Mouse (Mus musculus): ENCODE measurements around the gene Xpo5. TPM values are rescaled to one million over a fixed set of nuclear protein-coding genes. Genes with fewer than 3 reads are reported as not detected.

Xpo5 gene
- polyA plus RNA-seq, 1 experiment from 2014 or later, result 40.5 TPM

DNA sequence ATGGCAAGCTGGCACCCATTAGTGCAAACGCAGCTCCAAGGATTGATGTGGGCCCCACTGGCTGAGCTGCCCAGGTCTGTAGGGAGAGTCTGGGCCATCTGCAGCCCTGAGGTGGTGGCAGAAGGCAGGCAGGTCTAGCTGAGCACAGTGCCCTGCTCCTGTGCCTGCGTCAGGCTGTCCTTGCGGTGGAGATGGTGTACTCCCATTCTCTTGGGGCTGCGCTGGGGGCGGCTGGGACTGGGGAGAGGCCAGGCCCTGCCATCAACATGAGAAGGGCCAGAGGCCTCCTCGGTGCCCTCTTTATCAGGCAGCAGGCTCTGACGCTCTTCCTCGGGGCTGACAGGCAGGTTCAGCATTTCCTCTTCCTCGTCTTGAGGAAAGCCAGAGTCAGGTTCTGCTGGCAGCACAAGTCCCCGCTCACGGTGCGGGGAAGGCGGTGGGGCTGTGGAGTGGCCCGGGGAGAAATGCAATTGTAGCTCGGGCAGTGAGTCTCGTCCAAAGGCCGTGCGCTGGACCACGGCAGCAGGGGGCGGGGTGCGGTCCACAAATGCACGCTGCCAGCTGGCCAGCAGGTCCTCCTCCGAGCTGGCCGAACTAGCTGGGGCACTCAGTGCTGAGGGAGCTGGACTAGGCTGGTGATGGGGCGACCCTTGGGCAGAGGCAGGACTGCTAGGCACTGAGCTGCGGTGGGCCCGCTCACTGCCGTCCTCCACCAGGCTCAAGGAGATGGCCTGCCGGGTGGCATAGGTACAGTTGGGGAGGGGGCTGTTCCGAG is 55.9 kb downstream of the Xpo5 start:
- Histone ChIP-seq H3K27ac (ENCODE audit: low read depth, low read length) (no peak overlapping the region), H3K4me1 (ENCODE audit: control insufficient read depth, insufficient read depth, low read length) (peaks cover 10% of the 10 kb centered on the region; the same call in 1 of the 2 replicates), H3K9ac (replicated peaks; ENCODE audit: low read depth, low read length) (no peak overlapping the region), H3K9me3 (ENCODE audit: control insufficient read depth, low read length) (no peaks in the 10 kb centered on the region), H3K36me3 (ENCODE audit: control insufficient read depth, insufficient read depth, low read length) (peaks cover 31% of the 10 kb centered on the region), H3K4me3 (ENCODE audit: low read depth, low read length) (no peak overlapping the region), H3K4me2 (ENCODE audit: low read depth, low read length) (no peak overlapping the region), H3K27me3 (ENCODE audit: control insufficient read depth, insufficient read depth, low read length) (no peaks in the 10 kb centered on the region)
- no peak for ATAC-seq (ENCODE audit: low read depth)
- 87% methylated on average over 30 of the region's 30 CpGs for WGBS

DNA sequence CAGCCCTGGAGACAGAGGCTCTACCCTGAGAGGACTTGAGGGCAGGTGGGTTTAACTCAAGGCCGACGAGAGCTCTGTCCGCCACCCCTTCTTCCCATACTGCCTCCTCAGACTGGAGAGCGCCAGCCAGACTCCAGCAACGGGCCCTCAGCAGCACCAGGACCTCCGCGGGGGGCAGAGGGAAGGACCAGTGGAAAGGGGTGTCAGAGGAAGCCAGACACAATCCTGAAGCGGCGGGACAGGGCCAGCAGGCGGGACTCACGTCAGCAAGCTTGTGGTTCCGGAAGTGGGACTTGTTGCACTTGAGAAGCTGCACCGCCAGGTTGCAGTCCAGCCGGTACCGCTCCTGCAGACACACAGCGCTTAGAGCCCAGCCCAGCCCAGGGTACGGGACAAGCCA is 57.1 kb downstream of the Xpo5 start:
- no peak for ATAC-seq (ENCODE audit: low read depth)
- Histone ChIP-seq H3K9me3 (ENCODE audit: control insufficient read depth, low read length) (no peaks in the 10 kb centered on the region), H3K27ac (ENCODE audit: low read depth, low read length) (no peak overlapping the region), H3K4me1 (ENCODE audit: control insufficient read depth, insufficient read depth, low read length) (peaks cover 8% of the 10 kb centered on the region; the same call in 1 of the 2 replicates), H3K9ac (replicated peaks; ENCODE audit: low read depth, low read length) (no peak overlapping the region), H3K27me3 (ENCODE audit: control insufficient read depth, insufficient read depth, low read length) (no peaks in the 10 kb centered on the region), H3K4me3 (ENCODE audit: low read depth, low read length) (no peak overlapping the region), H3K4me2 (ENCODE audit: low read depth, low read length) (no peak overlapping the region), H3K36me3 (ENCODE audit: control insufficient read depth, insufficient read depth, low read length) (peaks cover 33% of the 10 kb centered on the region)
- 92% methylated on average over 17 of the region's 17 CpGs for WGBS

DNA sequence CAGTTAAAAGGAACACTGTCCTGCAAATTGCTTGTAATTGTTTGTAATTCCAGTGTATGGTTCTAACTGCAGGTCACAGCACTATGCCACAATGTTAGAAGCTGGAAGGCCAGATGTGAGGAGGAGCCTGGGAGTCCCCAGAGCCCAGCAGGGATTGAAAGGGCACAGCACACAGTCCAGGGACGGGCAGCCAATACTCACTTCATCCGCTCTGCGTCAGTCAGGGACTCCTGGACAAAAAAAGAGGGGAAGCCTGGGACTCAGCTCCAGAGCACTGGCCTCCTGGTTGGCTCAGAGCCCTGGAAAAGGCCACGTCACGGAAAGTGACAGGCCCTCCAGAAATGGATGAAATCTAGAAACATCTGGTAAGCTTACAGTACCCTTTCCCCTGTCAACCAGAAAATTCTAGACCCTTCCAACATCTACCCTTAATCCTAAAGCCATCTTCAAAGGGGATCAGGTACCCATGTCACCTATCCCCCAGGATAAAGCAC is 59.7 kb downstream of the Xpo5 start:
- no peak overlapping the region for H3K27ac ChIP-seq (ENCODE audit: low read depth, low read length)
- ATAC-seq (ENCODE audit: low read depth), result no peak
- H3K9me3 ChIP-seq (ENCODE audit: control insufficient read depth, low read length), result no peaks in the 10 kb centered on the region
- no peaks in the 10 kb centered on the region for H3K27me3 ChIP-seq (ENCODE audit: control insufficient read depth, insufficient read depth, low read length)
- 99% methylated on average over 5 of the region's 5 CpGs for WGBS
- H3K4me2 ChIP-seq (ENCODE audit: low read depth, low read length), result no peak overlapping the region
- no peak overlapping the region for H3K4me3 ChIP-seq (ENCODE audit: low read depth, low read length)
- H3K36me3 ChIP-seq (ENCODE audit: control insufficient read depth, insufficient read depth, low read length), result peaks cover 36% of the 10 kb centered on the region
- H3K9ac ChIP-seq (replicated peaks; ENCODE audit: low read depth, low read length), result no peak overlapping the region
- no peaks in the 10 kb centered on the region for H3K4me1 ChIP-seq (ENCODE audit: control insufficient read depth, insufficient read depth, low read length)

DNA sequence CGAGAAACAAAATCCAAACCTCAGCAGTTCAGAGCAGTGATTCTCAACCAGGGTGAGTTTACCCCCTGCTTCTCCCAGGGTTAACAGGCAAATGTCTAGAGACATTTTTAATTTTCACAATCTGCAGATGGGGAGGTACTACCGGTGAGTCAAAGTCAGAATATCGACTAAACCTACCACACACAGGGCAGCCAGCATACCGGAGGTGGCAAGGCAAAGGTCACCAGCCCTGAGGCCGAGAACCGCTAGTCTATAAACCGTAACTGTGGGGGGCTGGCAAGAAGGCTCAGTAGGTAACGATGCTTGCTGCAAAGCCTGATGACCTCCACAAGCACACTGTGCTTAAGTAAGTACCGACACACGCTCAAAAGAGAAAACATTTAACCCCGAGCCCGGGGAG is 62.9 kb downstream of the Xpo5 start:
- peak; percentile 12; the same call in 1 of the 2 replicates for ATAC-seq (ENCODE audit: low read depth)
- Histone ChIP-seq H3K4me2 (ENCODE audit: low read depth, low read length) (no peak overlapping the region), H3K27ac (ENCODE audit: low read depth, low read length) (no peak overlapping the region), H3K27me3 (ENCODE audit: control insufficient read depth, insufficient read depth, low read length) (no peaks in the 10 kb centered on the region), H3K9ac (replicated peaks; ENCODE audit: low read depth, low read length) (no peak overlapping the region), H3K4me3 (ENCODE audit: low read depth, low read length) (no peak overlapping the region), H3K4me1 (ENCODE audit: control insufficient read depth, insufficient read depth, low read length) (no peaks in the 10 kb centered on the region), H3K36me3 (ENCODE audit: control insufficient read depth, insufficient read depth, low read length) (peaks cover 32% of the 10 kb centered on the region), H3K9me3 (ENCODE audit: control insufficient read depth, low read length) (no peaks in the 10 kb centered on the region)
- 91% methylated on average over 12 of the region's 12 CpGs for WGBS

DNA sequence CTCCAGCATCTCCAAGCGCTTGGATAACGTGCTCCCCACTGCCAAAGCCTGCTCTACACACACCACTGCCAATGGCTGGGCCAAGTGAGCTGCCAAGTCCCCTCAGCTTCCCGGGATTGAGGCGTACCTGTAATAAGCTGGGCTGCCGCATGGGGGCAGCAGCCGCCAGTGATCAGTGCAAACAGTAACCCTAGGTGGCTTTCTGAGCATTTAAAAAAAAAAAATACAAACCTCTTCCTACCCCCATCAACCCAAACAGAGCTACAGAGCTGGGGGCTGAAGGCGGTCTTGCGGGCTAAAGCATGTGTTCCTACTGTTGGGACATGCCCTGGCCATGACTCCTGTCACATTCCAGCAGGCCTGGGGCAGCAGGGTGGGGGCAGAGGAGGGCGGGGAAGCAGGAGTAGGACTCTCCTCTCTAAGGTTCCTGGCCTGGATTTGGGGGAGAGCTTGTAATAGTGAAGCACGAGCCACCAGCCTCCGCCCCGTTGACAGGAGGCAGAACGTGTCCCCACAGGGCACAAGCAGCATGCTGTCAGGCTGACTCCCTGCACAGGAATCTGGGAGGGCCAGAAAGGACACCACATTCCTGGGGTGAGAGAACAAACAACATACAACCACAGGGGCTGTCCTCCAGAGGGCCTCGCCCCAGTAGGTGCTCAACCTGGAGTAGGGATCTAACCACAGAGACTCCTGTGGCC is 63.5 kb downstream of the Xpo5 start:
- 28% methylated on average over 14 of the region's 14 CpGs for WGBS
- Histone ChIP-seq H3K27ac (ENCODE audit: low read depth, low read length) (no peak overlapping the region), H3K4me2 (ENCODE audit: low read depth, low read length) (no peak overlapping the region), H3K36me3 (ENCODE audit: control insufficient read depth, insufficient read depth, low read length) (peaks cover 31% of the 10 kb centered on the region), H3K27me3 (ENCODE audit: control insufficient read depth, insufficient read depth, low read length) (no peaks in the 10 kb centered on the region), H3K9me3 (ENCODE audit: control insufficient read depth, low read length) (no peaks in the 10 kb centered on the region), H3K4me3 (ENCODE audit: low read depth, low read length) (no peak overlapping the region), H3K9ac (replicated peaks; ENCODE audit: low read depth, low read length) (no peak overlapping the region), H3K4me1 (ENCODE audit: control insufficient read depth, insufficient read depth, low read length) (no peaks in the 10 kb centered on the region)
- peak; percentile 82 for ATAC-seq (ENCODE audit: low read depth)

DNA sequence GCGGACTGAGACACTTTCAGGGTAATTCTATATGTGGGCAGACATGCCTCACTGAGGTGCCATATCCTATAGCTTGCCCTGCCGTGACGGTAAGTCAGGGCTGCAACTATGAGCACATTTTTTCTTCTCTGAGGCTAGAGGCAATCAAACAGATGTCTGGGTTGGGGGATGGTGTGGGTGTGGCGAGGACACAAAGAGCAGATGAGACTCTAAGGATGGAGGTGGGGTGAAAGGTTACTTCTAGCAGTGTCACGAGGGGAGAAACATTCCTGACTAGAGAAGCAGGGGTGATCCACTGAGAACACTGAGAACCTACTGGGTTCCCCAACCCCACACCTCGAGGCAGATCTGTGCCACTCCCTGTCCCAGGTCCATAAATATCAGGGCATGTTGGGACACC is 64.4 kb downstream of the Xpo5 start:
- no peak overlapping the region for H3K9ac ChIP-seq (replicated peaks; ENCODE audit: low read depth, low read length)
- H3K36me3 ChIP-seq (ENCODE audit: control insufficient read depth, insufficient read depth, low read length), result peaks cover 33% of the 10 kb centered on the region
- ATAC-seq (ENCODE audit: low read depth), result no peak

DNA sequence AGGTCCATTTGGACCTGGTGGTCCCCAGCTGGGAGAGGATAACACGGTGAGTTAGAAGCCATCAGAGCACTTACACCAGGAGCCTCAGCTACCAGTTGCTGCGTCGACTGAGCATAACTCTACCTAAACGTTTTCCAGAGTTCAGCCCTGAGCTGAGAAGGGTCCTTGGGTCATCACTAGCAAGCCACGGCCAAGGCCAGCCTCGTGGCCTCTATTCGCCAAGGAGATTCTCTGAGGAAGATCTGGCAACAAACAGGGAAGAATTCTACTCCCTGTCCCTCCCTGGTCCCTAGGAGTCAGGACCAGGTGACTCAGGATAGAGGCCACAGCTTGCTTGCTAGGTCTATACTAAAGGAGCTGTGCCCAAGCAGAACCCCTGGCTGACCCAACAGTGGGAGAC is 64.9 kb downstream of the Xpo5 start:
- peaks cover 27% of the 10 kb centered on the region for H3K36me3 ChIP-seq (ENCODE audit: control insufficient read depth, insufficient read depth, low read length)
- no peak overlapping the region for H3K4me2 ChIP-seq (ENCODE audit: low read depth, low read length)
- 83% methylated on average over 7 of the region's 7 CpGs for WGBS
- no peaks in the 10 kb centered on the region for H3K9me3 ChIP-seq (ENCODE audit: control insufficient read depth, low read length)
- H3K9ac ChIP-seq (replicated peaks; ENCODE audit: low read depth, low read length), result no peak overlapping the region
- H3K27me3 ChIP-seq (ENCODE audit: control insufficient read depth, insufficient read depth, low read length), result no peaks in the 10 kb centered on the region
- H3K4me1 ChIP-seq (ENCODE audit: control insufficient read depth, insufficient read depth, low read length), result no peaks in the 10 kb centered on the region
- no peak overlapping the region for H3K4me3 ChIP-seq (ENCODE audit: low read depth, low read length)
- ATAC-seq (ENCODE audit: low read depth), result no peak
- H3K27ac ChIP-seq (ENCODE audit: low read depth, low read length), result no peak overlapping the region

More for the DNA sequence above, 64.4 kb downstream of the Xpo5 start:
- H3K4me1 ChIP-seq (ENCODE audit: control insufficient read depth, insufficient read depth, low read length), result no peaks in the 10 kb centered on the region
- H3K27ac ChIP-seq (ENCODE audit: low read depth, low read length), result no peak overlapping the region
- H3K27me3 ChIP-seq (ENCODE audit: control insufficient read depth, insufficient read depth, low read length), result no peaks in the 10 kb centered on the region
- H3K4me3 ChIP-seq (ENCODE audit: low read depth, low read length), result no peak overlapping the region
- no peaks in the 10 kb centered on the region for H3K9me3 ChIP-seq (ENCODE audit: control insufficient read depth, low read length)
- no peak overlapping the region for H3K4me2 ChIP-seq (ENCODE audit: low read depth, low read length)
- 68% methylated on average over 6 of the region's 6 CpGs for WGBS

DNA sequence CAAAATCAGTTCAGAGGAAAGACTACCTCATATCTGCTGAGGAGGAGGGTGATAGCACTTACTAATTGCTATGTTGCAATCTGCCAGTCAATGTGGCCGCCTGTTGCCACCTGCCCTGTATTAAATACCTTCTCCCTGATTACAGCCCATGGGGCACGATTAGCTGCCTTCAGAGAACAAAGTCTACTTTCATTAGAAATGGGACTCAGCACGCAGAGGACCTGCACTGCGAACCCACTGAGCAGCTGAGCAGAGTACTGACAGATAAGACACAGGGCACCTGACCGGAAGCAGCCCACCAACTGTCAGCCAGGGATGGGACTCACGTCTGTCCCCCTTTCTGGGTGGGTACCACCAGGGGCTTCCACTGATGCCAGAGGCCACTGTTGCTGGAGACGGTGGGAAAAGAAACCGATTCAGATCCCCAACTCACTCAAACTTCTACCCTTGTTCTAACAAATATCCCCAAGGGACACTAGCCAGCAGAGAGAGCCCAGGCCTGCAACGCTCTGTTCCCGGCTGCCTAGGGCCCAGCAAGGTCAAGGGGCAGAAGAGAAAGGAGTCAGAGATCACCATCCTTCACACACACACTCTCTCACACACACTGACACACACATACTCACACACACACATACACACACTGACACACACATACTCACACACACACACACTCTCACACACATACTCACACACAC is 65.6 kb downstream of the Xpo5 start:
- WGBS, result 83% methylated on average over 10 of the region's 10 CpGs
- Histone ChIP-seq H3K4me3 (ENCODE audit: low read depth, low read length) (no peak overlapping the region), H3K4me1 (ENCODE audit: control insufficient read depth, insufficient read depth, low read length) (no peaks in the 10 kb centered on the region), H3K27me3 (ENCODE audit: control insufficient read depth, insufficient read depth, low read length) (no peaks in the 10 kb centered on the region), H3K36me3 (ENCODE audit: control insufficient read depth, insufficient read depth, low read length) (peaks cover 23% of the 10 kb centered on the region), H3K4me2 (ENCODE audit: low read depth, low read length) (no peak overlapping the region), H3K27ac (ENCODE audit: low read depth, low read length) (no peak overlapping the region), H3K9ac (replicated peaks; ENCODE audit: low read depth, low read length) (no peak overlapping the region), H3K9me3 (ENCODE audit: control insufficient read depth, low read length) (no peaks in the 10 kb centered on the region)
- no peak for ATAC-seq (ENCODE audit: low read depth)

Measured in neural tube, embryonic 14.5 days (tissue).